In the genomic region with DNA sequence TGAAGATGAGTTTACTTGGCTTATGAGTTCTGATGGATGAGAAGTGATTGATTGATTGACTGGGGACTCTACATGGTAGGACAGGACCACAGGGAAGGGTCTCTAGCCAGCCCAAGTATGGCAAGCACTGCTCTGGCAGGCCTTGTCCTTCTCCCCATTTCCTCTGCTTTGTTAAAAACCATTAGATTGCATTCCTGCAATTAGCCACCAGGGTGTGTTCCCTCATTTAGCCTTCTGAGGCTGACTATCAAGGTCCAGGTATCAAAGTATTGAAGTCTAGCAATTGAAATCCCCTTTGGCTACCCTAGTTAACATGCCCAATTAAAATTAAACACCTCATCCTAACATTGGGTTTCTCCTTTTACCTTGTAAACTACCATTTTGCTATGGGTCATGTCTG, we compare ENCODE assay signal across 18 mouse cellular contexts.
DNase-seq lines count a peak whose midpoint lies in the region; ATAC-seq and TF ChIP-seq lines count a peak whose summit lies in the region.
"Had no signal": no experiment of that assay in that cellular context is flagged by ENCODE, and none has a peak within 500 bp of the region (broad histone marks: within the 10 kb centered on the region; RNA-seq: fewer than 3 reads in every experiment).

No protein-coding gene starts in this region.

- no peaks in the 10 kb centered on the region for H3K9me3 ChIP-seq in lung, postnatal 0 days (ENCODE audit: low read length)
- H3K9me3 ChIP-seq: embryonic facial prominence, embryonic 12.5 days; limb, embryonic 12.5 days; lung, embryonic 15.5 days; midbrain, embryonic 12.5 days had no signal

- H3K4me2 ChIP-seq in lung, postnatal 0 days (replicated peaks; ENCODE audit: low read depth, low read length), result no peak overlapping the region
- H3K4me2 ChIP-seq: embryonic facial prominence, embryonic 12.5 days; limb, embryonic 12.5 days; lung, embryonic 15.5 days; midbrain, embryonic 12.5 days had no signal

- no peaks in the 10 kb centered on the region for H3K27me3 ChIP-seq in lung, postnatal 0 days (replicated peaks; ENCODE audit: insufficient read depth, low read length)
- no peaks in the 10 kb centered on the region for H3K27me3 ChIP-seq in splenic B cell, adult 2 months (ENCODE audit: control insufficient read depth, insufficient read depth, low read length, poor library complexity, severe bottlenecking)
- H3K27me3 ChIP-seq: embryonic facial prominence, embryonic 12.5 days; limb, embryonic 12.5 days; lung, embryonic 15.5 days; midbrain, embryonic 12.5 days had no signal

- no peak for TF ChIP-seq EP300 in lung, postnatal 0 days (IDR thresholded peaks at IDR 0.05)

- no peak overlapping the region for H3K27ac ChIP-seq in lung, postnatal 0 days (ENCODE audit: low read length)
- H3K27ac ChIP-seq: embryonic facial prominence, embryonic 12.5 days; left cerebral cortex, adult 2 months; limb, embryonic 12.5 days; lung, embryonic 15.5 days; midbrain, embryonic 12.5 days had no signal

- no peaks in the 10 kb centered on the region for H3K4me1 ChIP-seq in lung, postnatal 0 days (ENCODE audit: insufficient read depth, low read depth, low read length)
- H3K4me1 ChIP-seq: embryonic facial prominence, embryonic 12.5 days; limb, embryonic 12.5 days; lung, embryonic 15.5 days; midbrain, embryonic 12.5 days had no signal

- no peak for ATAC-seq in lung, postnatal 0 days
- ATAC-seq in activated CD4-positive, CD25-positive, alpha-beta regulatory T cell, adult 4 months, result peak; percentile 66

- H3K9ac ChIP-seq in lung, postnatal 0 days (replicated peaks; ENCODE audit: low read depth), result no peak overlapping the region
- H3K9ac ChIP-seq: embryonic facial prominence, embryonic 12.5 days; limb, embryonic 12.5 days; lung, embryonic 15.5 days; midbrain, embryonic 12.5 days had no signal

- DNase-seq in heart, adult 11 months, result peak; percentile 16
- DNase-seq in heart, adult 8-10 months (ENCODE audit: low spot score), result no peak
- no peak for DNase-seq in lung, postnatal 0 days (ENCODE audit: low spot score)
- no peak for DNase-seq in lung, postnatal 4 days
- peak; percentile 36 for DNase-seq in splenic B cell, adult 2 months (ENCODE audit: low read depth, low spot score)
- no peak for DNase-seq in spleen, adult 12 weeks (ENCODE audit: low spot score)
- DNase-seq in cerebellum, postnatal 14 days, result no peak
- DNase-seq: adrenal gland, postnatal 10 days; cerebellum, postnatal 25 days; heart, postnatal 10 days; right cerebral cortex, postnatal 25 days; thymus, postnatal 25 days had no signal

- H3K4me3 ChIP-seq in lung, postnatal 0 days (ENCODE audit: low read depth, low read length), result no peak overlapping the region
- H3K4me3 ChIP-seq: embryonic facial prominence, embryonic 12.5 days; left cerebral cortex, adult 2 months; limb, embryonic 12.5 days; lung, embryonic 15.5 days; midbrain, embryonic 12.5 days had no signal

- peak; percentile 30 for TF ChIP-seq CTCF in lung, postnatal 0 days (IDR thresholded peaks at IDR 0.05)

- H3K36me3 ChIP-seq in lung, postnatal 0 days (ENCODE audit: insufficient read depth, low read length), result no peaks in the 10 kb centered on the region
- no peaks in the 10 kb centered on the region for H3K36me3 ChIP-seq in splenic B cell, adult 2 months (ENCODE audit: control insufficient read depth, insufficient read depth, low read length, poor library complexity, severe bottlenecking)
- H3K36me3 ChIP-seq: embryonic facial prominence, embryonic 12.5 days; limb, embryonic 12.5 days; lung, embryonic 15.5 days; midbrain, embryonic 12.5 days had no signal

Comparison
In these comparisons a context has a peak if more than half of its experiments do, and no peak if none do; other contexts are left out.
1. DNase-seq: peak in heart, adult 11 months (single experiment) and splenic B cell, adult 2 months (single experiment); none in heart, adult 8-10 months (single experiment), lung, postnatal 0 days (single experiment), lung, postnatal 4 days (0 of 2), spleen, adult 12 weeks (single experiment) and cerebellum, postnatal 14 days (0 of 2).